In the genomic region with DNA sequence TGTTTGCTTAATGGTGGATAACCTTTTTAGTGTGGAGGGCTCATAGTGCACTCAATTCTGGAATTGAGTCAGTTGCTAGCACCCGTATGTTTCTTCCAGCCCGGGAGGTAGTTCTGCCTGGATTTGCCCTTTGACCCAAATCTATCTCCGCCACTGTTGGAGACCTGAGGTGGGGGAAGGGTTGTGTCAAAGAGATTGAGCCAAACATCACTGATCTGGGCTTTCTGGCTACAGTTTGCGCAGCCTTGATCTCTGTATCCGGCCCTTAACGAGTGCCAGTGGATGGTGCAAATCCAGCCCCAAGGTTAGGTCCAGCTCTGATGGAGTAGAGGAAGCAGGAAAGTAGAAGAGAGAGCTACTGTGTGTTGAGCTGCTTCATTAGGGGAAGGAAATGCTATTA, we compare ENCODE assay signal across 11 mouse cellular contexts. TPM values are rescaled to one million over a fixed set of nuclear protein-coding genes. Genes with fewer than 3 reads are reported as not detected.
A peak's percentile ranks its signal among the peaks of the same experiment; 100 is the strongest.
DNase-seq lines count a peak whose midpoint lies in the region; ATAC-seq and TF ChIP-seq lines count a peak whose summit lies in the region.
"Had no signal": no experiment of that assay in that cellular context is flagged by ENCODE, and none has a peak within 500 bp of the region (broad histone marks: within the 10 kb centered on the region; RNA-seq: fewer than 3 reads in every experiment).

No protein-coding gene starts in this region.

- H3K4me2 ChIP-seq in forebrain, embryonic 14.5 days (ENCODE audit: low read length): no peak overlapping the region

- WGBS in heart, adult 2 months: 16% methylated on average over 6 of the region's 6 CpGs
- WGBS in forebrain, embryonic 14.5 days: 73% methylated on average over 6 of the region's 6 CpGs

- TF ChIP-seq CTCF in heart, adult 2 months (IDR thresholded peaks at IDR 0.05): no peak
- no peak for TF ChIP-seq CTCF in testis, adult 2 months (IDR thresholded peaks at IDR 0.05; ENCODE audit: control insufficient read depth, insufficient read depth, insufficient replicate concordance, low read depth, low read length)

- H3K27ac ChIP-seq in heart, adult 2 months: peak overlapping the region; percentile 77
- peak overlapping the region; percentile 65 for H3K27ac ChIP-seq in testis, adult 2 months (ENCODE audit: control insufficient read depth, insufficient read depth, low read depth, low read length)
- no peak overlapping the region for H3K27ac ChIP-seq in forebrain, embryonic 14.5 days (ENCODE audit: low read depth, low read length)

- peak in 1 of 2 experiments; percentile 27 for DNase-seq in heart, adult 2 months
- DNase-seq in heart, postnatal 25 days (ENCODE audit: low spot score): no peak
- no peak for DNase-seq in testis, postnatal 10 days (ENCODE audit: low spot score)
- DNase-seq in kidney, postnatal 36 days: peak; percentile 56 to 74
- DNase-seq in thymus, postnatal 10 days (ENCODE audit: low spot score in 2 of 2): no peak
- no peak for DNase-seq in forebrain, embryonic 14.5 days (ENCODE audit: low spot score)
- DNase-seq: cerebellum, adult 8-10 months had no signal

- H3K4me1 ChIP-seq in heart, adult 2 months (ENCODE audit: control insufficient read depth, insufficient read depth, low read length): peaks cover 16% of the 10 kb centered on the region
- peaks cover 10% of the 10 kb centered on the region for H3K4me1 ChIP-seq in testis, adult 2 months (ENCODE audit: control insufficient read depth, insufficient read depth, low read length)
- H3K4me1 ChIP-seq in forebrain, embryonic 14.5 days (ENCODE audit: control insufficient read depth, insufficient read depth, low read length): no peaks in the 10 kb centered on the region

- H3K27me3 ChIP-seq in heart, adult 2 months (ENCODE audit: control insufficient read depth, insufficient read depth, low read length): no peaks in the 10 kb centered on the region
- no peaks in the 10 kb centered on the region for H3K27me3 ChIP-seq in testis, adult 2 months (ENCODE audit: control insufficient read depth, insufficient read depth, low read length)
- H3K27me3 ChIP-seq in forebrain, embryonic 14.5 days (replicated peaks; ENCODE audit: control insufficient read depth, insufficient read depth, low read length): peaks cover 14% of the 10 kb centered on the region

- H3K36me3 ChIP-seq in heart, adult 2 months (ENCODE audit: control insufficient read depth, insufficient read depth, low read length): peaks cover 9% of the 10 kb centered on the region
- no peaks in the 10 kb centered on the region for H3K36me3 ChIP-seq in testis, adult 2 months (ENCODE audit: control insufficient read depth, insufficient read depth, low read length)
- H3K36me3 ChIP-seq in forebrain, embryonic 14.5 days (ENCODE audit: control insufficient read depth, insufficient read depth, low read length): no peaks in the 10 kb centered on the region

- no peak for ATAC-seq in activated CD4-positive, CD25-positive, alpha-beta regulatory T cell, adult 4 months
- ATAC-seq in forebrain, embryonic 14.5 days: no peak

- peak overlapping the region; percentile 47 for H3K9ac ChIP-seq in heart, adult 2 months (ENCODE audit: low read depth, low read length)
- no peak overlapping the region for H3K9ac ChIP-seq in forebrain, embryonic 14.5 days (ENCODE audit: low read length)

- no peak for TF ChIP-seq EP300 in heart, adult 2 months (IDR thresholded peaks at IDR 0.05; ENCODE audit: insufficient read depth, low read depth, low read length)

- intact Hi-C loops in heart, adult 2 months (cut with DNase I): loop anchor here (2.0 kb wide), 2 partner anchors 20 to 56 kb away; no protein-coding TSS in a partner anchor
- intact Hi-C loops in heart, postnatal 25 days (cut with DNase I): no loop called here

- H3K79me2 ChIP-seq in heart, adult 2 months (replicated peaks; ENCODE audit: control insufficient read depth, insufficient read depth, low read length): peaks cover 3% of the 10 kb centered on the region; the same call in 1 of the 2 replicates

- H3K9me3 ChIP-seq in forebrain, embryonic 14.5 days (replicated peaks; ENCODE audit: control insufficient read depth, low read length): no peaks in the 10 kb centered on the region

- no peak for TF ChIP-seq POLR2A in heart, adult 2 months (IDR thresholded peaks at IDR 0.05; ENCODE audit: insufficient read depth, low read depth, low read length)
- TF ChIP-seq POLR2A in testis, adult 2 months (IDR thresholded peaks at IDR 0.05; ENCODE audit: control insufficient read depth, low read depth, low read length): no peak

- peak overlapping the region; percentile 47 for H3K4me3 ChIP-seq in heart, adult 2 months
- H3K4me3 ChIP-seq in testis, adult 2 months (ENCODE audit: control insufficient read depth, low read depth, low read length): no peak overlapping the region
- no peak overlapping the region for H3K4me3 ChIP-seq in forebrain, embryonic 14.5 days (ENCODE audit: low read depth, low read length)

RNA-seq across cellular contexts. Expression of a gene that starts 3.9 kb away (rescaled TPM):
- 10 to 100 TPM; 17.7 to 24.3 TPM for total RNA-seq in heart, adult 2 months (2021)
- polyA plus RNA-seq in heart, adult 2 months (2012; rRNA removed): 13.6 and 14.1 TPM in 2 replicates
- 10 to 100 TPM; 20.5 to 22.7 TPM for total RNA-seq in heart, postnatal 25 days (2021)
- polyA plus RNA-seq in testis, adult 2 months (2012; rRNA removed): 4.3 and 4.6 TPM in 2 replicates
- 10 to 100 TPM; 10.3 to 15.4 TPM for polyA plus RNA-seq in activated CD4-positive, CD25-positive, alpha-beta regulatory T cell, adult 4 months (2017; shearing (Covaris generic))
- polyA plus RNA-seq in forebrain, embryonic 14.5 days (2014; fragmentation: Nextera tagmentation; extraction: Ambion mirVana): 2.8 and 3.1 TPM in 2 replicates

RNA-seq across cellular contexts. Expression of a gene that starts 33.0 kb away (rescaled TPM):
- 1 to 10 TPM; 4.8 TPM for total RNA-seq in heart, adult 2 months (2021)
- 2.8 and 4.7 TPM in 2 replicates for polyA plus RNA-seq in heart, adult 2 months (2012; rRNA removed)
- 1 to 10 TPM; 4.6 to 4.9 TPM for total RNA-seq in heart, postnatal 25 days (2021)
- 98.9 and 101 TPM in 2 replicates for polyA plus RNA-seq in testis, adult 2 months (2012; rRNA removed)
- 1 to 10 TPM; 4.8 to 6.5 TPM for polyA plus RNA-seq in activated CD4-positive, CD25-positive, alpha-beta regulatory T cell, adult 4 months (2017; shearing (Covaris generic))
- 17.1 and 18.2 TPM in 2 replicates for polyA plus RNA-seq in forebrain, embryonic 14.5 days (2014; fragmentation: Nextera tagmentation; extraction: Ambion mirVana)

RNA-seq across cellular contexts. Expression of a gene that starts 36.3 kb away (rescaled TPM):
- not detected for total RNA-seq in heart, adult 2 months (2021)
- polyA plus RNA-seq in heart, adult 2 months (2012; rRNA removed): 0.56 TPM in 1 of 2 replicates, not detected in the other
- not detected for total RNA-seq in heart, postnatal 25 days (2021)
- polyA plus RNA-seq in testis, adult 2 months (2012; rRNA removed): 0.27 and 0.48 TPM in 2 replicates
- polyA plus RNA-seq in activated CD4-positive, CD25-positive, alpha-beta regulatory T cell, adult 4 months (2017; shearing (Covaris generic)): not detected
- not detected in 2 replicates for polyA plus RNA-seq in forebrain, embryonic 14.5 days (2014; fragmentation: Nextera tagmentation; extraction: Ambion mirVana)
- total RNA-seq: gastrocnemius, adult 8-10 months; left cerebral cortex, postnatal 25 days had no signal

RNA-seq across cellular contexts. Expression of a gene that starts 47.8 kb away (rescaled TPM):
- 10 to 100 TPM; 15.3 to 16.3 TPM for total RNA-seq in heart, adult 2 months (2021)
- 11.1 and 13.5 TPM in 2 replicates for polyA plus RNA-seq in heart, adult 2 months (2012; rRNA removed)
- total RNA-seq in heart, postnatal 25 days (2021): 10 to 100 TPM; 16.8 to 20.3 TPM
- polyA plus RNA-seq in testis, adult 2 months (2012; rRNA removed): 15.6 and 16.4 TPM in 2 replicates
- 10 to 100 TPM; 24.0 to 33.4 TPM for polyA plus RNA-seq in activated CD4-positive, CD25-positive, alpha-beta regulatory T cell, adult 4 months (2017; shearing (Covaris generic))
- polyA plus RNA-seq in forebrain, embryonic 14.5 days (2014; fragmentation: Nextera tagmentation; extraction: Ambion mirVana): 31.4 and 36.8 TPM in 2 replicates

Comparison
In these comparisons a context has a peak if more than half of its experiments do, and no peak if none do; other contexts are left out.
1. DNase-seq: peak in kidney, postnatal 36 days (2 of 2); none in heart, postnatal 25 days (single experiment), testis, postnatal 10 days (single experiment), thymus, postnatal 10 days (0 of 2) and forebrain, embryonic 14.5 days (single experiment).